Mouse (Mus musculus) kidney, adult 2 months (tissue): ENCODE measurements around the gene Hspa5. TPM values are rescaled to one million over a fixed set of nuclear protein-coding genes. Genes with fewer than 3 reads are reported as not detected.
"Not testable (repeated sequence)": the region's sequence is repeated elsewhere in the genome, so short reads cannot be mapped to it uniquely, and the experiment has no call there.

ENCODE experiments used
- DNase-seq: peaks from one replicate; pipeline ENCODE4 v3.0.0; 2021
- H3K27ac ChIP-seq: fragments of 200-500 bp; 2 replicates; pipeline ENCODE4 v1.5.1; 2012; ENCODE audit warnings: low read depth, low read length, control low read depth, inconsistent platforms; ENCODE audit not compliant: insufficient read depth
- H3K27me3 ChIP-seq: fragments of 200-500 bp; replicated peaks from 2 replicates; pipeline ENCODE4 v1.6.1; 2012; ENCODE audit warnings: mild to moderate bottlenecking, moderate library complexity, low read length, inconsistent platforms; ENCODE audit not compliant: control insufficient read depth, insufficient read depth
- H3K36me3 ChIP-seq: fragments of 200-500 bp; 2 replicates; pipeline ENCODE4 v1.6.1; 2012; ENCODE audit warnings: mild to moderate bottlenecking, moderate library complexity, low read length, inconsistent platforms; ENCODE audit not compliant: control insufficient read depth, insufficient read depth
- H3K4me1 ChIP-seq: fragments of 200-500 bp; 2 replicates; pipeline ENCODE4 v1.6.1; 2011; ENCODE audit warnings: low read length; ENCODE audit not compliant: control insufficient read depth, insufficient read depth
- H3K4me3 ChIP-seq: fragments of 200-500 bp; 2 replicates; pipeline ENCODE4 v1.5.1; 2011; ENCODE audit warnings: mild to moderate bottlenecking, low read depth, low read length, control low read depth; ENCODE audit not compliant: insufficient read depth
- CTCF ChIP-seq: fragments of 200-500 bp; conservative IDR thresholded peaks from 2 replicates; pipeline ENCODE4 v1.5.1; 2011; ENCODE audit warnings: low read depth, mild to moderate bottlenecking, control low read depth, low read length, moderate library complexity, mixed read lengths; ENCODE audit not compliant: insufficient read depth, insufficient read length
- POLR2A ChIP-seq: fragments of 200-500 bp; IDR thresholded peaks from one replicate; pipeline ENCODE4 v1.6.1; 2011; ENCODE audit warnings: low read depth, low read length, control low read depth
- WGBS: fragments of 180-500 bp; shearing (Covaris S2); methylation state at CpG from one replicate; pipeline ENCODE4 v1.1.7; 2018; 5-methylcytosine and 5-hydroxymethylcytosine counted together
- polyA plus RNA-seq: library from polyadenylated mRNA; depleted of rRNA; stranded (reverse); fragments of >200 nt; gene quantifications from 2 replicates; pipeline ENCODE4 v1.2.3, GENCODE M21; 2012

The Hspa5 gene
- polyA plus RNA-seq, 1 experiment = 489 TPM

- WGBS = 71% methylated on average over 2 of the region's 2 CpGs
- Histone ChIP-seq H3K36me3 (no peaks in the 10 kb centered on the region; the same call in 1 of the 2 replicates), H3K27me3 (no peaks in the 10 kb centered on the region), H3K4me1 (no peaks in the 10 kb centered on the region), H3K4me3 (no peak overlapping the region), H3K27ac (no peak overlapping the region)
- DNase-seq = peak; percentile 65
- TF ChIP-seq CTCF = peak; percentile 93
- no peak for TF ChIP-seq POLR2A
Measured at GRCm38 (mm10) chr2:34784085-34784484, 12.3 kb downstream of the Hspa5 start.

GRCm38 (mm10) chr2:34790282-34790681 lies 18.5 kb downstream of the Hspa5 start:
- Histone ChIP-seq H3K4me1 (no peaks in the 10 kb centered on the region), H3K27me3 (no peaks in the 10 kb centered on the region), H3K4me3 (no peak overlapping the region), H3K36me3 (no peaks in the 10 kb centered on the region; the same call in 1 of the 2 replicates), H3K27ac (no peak overlapping the region)
- no peak for TF ChIP-seq CTCF
- no peak for TF ChIP-seq POLR2A
- no peak for DNase-seq
- 93% methylated on average over 8 of the region's 8 CpGs for WGBS

GRCm38 (mm10) chr2:34792543-34792942 lies 20.8 kb downstream of the Hspa5 start:
- not testable (repeated sequence) for H3K27me3 ChIP-seq, H3K4me1 ChIP-seq, H3K4me3 ChIP-seq, DNase-seq, H3K36me3 ChIP-seq, H3K27ac ChIP-seq
- WGBS = 85% methylated on average over 2 of the region's 2 CpGs

GRCm38 (mm10) chr2:34794511-34794910 lies 22.7 kb downstream of the Hspa5 start:
- TF ChIP-seq POLR2A (no peak), CTCF (no peak)
- no peaks in the 10 kb centered on the region; the same call in 1 of the 2 replicates for H3K36me3 ChIP-seq
- no peak overlapping the region for H3K27ac ChIP-seq
- peaks cover 3% of the 10 kb centered on the region; the same call in 1 of the 2 replicates for H3K4me1 ChIP-seq
- 93% methylated on average over 2 of the region's 2 CpGs for WGBS
- no peak overlapping the region for H3K4me3 ChIP-seq
- no peaks in the 10 kb centered on the region for H3K27me3 ChIP-seq
- DNase-seq = no peak

- TF ChIP-seq CTCF (no peak), POLR2A (no peak)
- no peaks in the 10 kb centered on the region; the same call in 1 of the 2 replicates for H3K36me3 ChIP-seq
- DNase-seq = no peak
- H3K27me3 ChIP-seq = no peaks in the 10 kb centered on the region
- no peak overlapping the region for H3K4me3 ChIP-seq
- 92% methylated on average over 7 of the region's 7 CpGs for WGBS
- H3K27ac ChIP-seq = no peak overlapping the region
- H3K4me1 ChIP-seq = peaks cover 3% of the 10 kb centered on the region; the same call in 1 of the 2 replicates
Measured at GRCm38 (mm10) chr2:34795426-34795825, 23.7 kb downstream of the Hspa5 start.

- WGBS = 3% methylated on average over 44 of the region's 44 CpGs
- peak; percentile 93 for DNase-seq
- Histone ChIP-seq H3K27me3 (no peaks in the 10 kb centered on the region), H3K4me3 (peak within 1 kb of the TSS; percentile 72), H3K36me3 (no peaks in the 10 kb centered on the region; the same call in 1 of the 2 replicates), H3K27ac (peak within 1 kb of the TSS; percentile 92), H3K4me1 (peaks cover 9% of the 10 kb centered on the region; the same call in 1 of the 2 replicates)
- peak; percentile 68 for TF ChIP-seq POLR2A
- no peak for TF ChIP-seq CTCF
Measured at GRCm38 (mm10) chr2:34799357-34800256, 27.8 kb downstream of the Hspa5 start, which contains the start of gene Rabepk. Rabepk (minus strand) TSS chr2:34799912.

GRCm38 (mm10) chr2:34800371-34800770 lies 28.6 kb downstream of the Hspa5 start:
- no peaks in the 10 kb centered on the region for H3K36me3 ChIP-seq
- no peaks in the 10 kb centered on the region for H3K27me3 ChIP-seq
- no peak for DNase-seq
- 79% methylated on average over 7 of the region's 7 CpGs for WGBS
- no peak overlapping the region for H3K27ac ChIP-seq
- H3K4me3 ChIP-seq = no peak overlapping the region
- H3K4me1 ChIP-seq = peaks cover 12% of the 10 kb centered on the region; the same call in 1 of the 2 replicates
- TF ChIP-seq CTCF = no peak
- no peak for TF ChIP-seq POLR2A
